Mouse (Mus musculus): ENCODE results near the gene Apoa5. TPM values are rescaled to one million over a fixed set of nuclear protein-coding genes. Genes with fewer than 3 reads are reported as not detected.

Apoa5 gene
- total RNA-seq (2021): not detected

DNA sequence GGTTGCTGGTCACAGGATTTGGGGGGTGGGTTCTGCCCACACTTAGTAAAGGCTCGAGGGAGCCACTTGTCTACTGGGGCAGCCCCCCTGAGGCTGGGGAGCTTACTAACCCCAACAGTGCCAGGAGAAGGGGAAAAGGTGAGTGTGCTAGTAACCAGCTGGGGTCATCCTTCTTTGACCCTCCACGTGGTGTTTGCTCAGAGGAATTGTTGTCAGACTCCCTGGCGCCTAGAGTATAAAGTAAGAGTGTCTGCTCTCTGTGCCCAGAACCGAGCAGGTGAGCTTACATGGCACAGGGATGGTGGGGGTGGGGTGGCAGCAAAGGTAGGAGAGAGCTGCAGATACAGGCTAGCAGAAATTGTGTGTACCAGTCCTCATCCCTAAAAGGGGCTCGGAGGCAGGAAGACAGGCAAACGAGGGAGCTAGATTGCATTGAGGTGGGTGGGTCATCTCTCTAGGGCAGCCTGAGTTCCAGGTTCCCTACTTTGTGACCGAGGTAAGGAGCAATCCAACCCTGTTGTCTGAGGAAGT is at the start of gene Apoa5:
TSS of gene Apoa5 (plus strand) at position 291 of the 531 bp plus-strand sequence.
- no peak for DNase-seq
- intact Hi-C loops (cut with DNase I): no loop called here

DNA sequence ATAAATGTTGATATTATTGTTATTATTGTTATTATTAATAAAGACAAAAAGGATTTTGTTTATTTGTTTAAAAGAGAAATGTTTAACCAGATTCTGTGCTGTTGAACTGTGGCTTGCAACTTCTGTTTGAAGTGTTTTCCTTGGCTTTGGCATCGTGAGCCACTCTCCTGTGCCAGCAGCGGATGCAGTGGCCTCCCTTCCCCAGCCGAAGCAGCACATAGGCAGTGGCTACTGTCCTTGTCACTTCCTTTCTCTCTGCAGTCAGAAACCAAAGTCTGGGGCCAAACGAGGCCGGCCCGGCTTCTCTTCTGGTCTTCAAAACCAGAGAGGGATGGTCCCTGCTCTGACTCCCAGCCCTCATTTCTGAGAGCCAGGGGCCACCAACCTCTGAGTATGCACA is 45.3 kb upstream of the Apoa5 start:
- DNase-seq: no peak
- intact Hi-C loops (cut with DNase I): no loop called here

GRCm38 (mm10) chr9:46224101-46224500 is 44.3 kb upstream of the Apoa5 start:
- intact Hi-C loops (cut with DNase I): no loop called here
- DNase-seq: no peak

DNA sequence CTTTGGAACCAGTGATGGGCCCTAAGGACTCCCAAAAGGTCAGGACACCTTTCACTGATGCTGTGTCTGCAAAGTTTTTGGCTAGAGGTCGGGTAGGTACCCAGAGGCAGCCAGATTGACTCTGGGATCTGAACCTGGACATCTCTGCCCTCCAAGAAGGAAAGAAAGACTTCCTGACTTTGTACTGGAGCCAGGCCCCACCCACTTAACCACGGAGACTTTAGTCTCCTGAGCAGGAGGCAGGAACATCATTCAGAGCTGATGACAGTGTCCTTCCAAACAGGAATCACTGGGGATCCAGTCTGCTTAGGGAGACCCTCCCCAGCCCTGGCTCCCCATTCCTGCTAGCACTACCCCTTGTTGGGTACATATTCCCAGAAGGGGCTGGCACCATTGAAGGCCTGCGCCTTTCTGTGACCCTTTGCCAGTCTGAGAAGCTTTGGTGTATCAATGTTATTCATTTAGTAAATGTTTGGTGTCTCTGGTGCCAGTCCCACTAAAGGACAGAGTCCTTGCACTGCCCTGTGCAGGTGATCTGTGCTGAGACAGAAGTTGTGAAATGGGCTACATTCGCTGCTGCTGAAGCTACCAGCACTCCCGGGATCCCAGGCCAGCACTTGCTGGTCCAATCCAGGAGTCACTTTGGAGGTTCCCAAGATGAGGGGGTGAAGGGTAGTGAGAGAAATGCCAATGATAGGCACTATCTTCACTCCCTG is 43.3 kb upstream of the Apoa5 start:
- intact Hi-C loops (cut with DNase I): no loop called here
- DNase-seq: no peak

GRCm38 (mm10) chr9:46227064-46227614 is 41.3 kb upstream of the Apoa5 start:
- intact Hi-C loops (cut with DNase I): no loop called here
- no peak for DNase-seq

DNA sequence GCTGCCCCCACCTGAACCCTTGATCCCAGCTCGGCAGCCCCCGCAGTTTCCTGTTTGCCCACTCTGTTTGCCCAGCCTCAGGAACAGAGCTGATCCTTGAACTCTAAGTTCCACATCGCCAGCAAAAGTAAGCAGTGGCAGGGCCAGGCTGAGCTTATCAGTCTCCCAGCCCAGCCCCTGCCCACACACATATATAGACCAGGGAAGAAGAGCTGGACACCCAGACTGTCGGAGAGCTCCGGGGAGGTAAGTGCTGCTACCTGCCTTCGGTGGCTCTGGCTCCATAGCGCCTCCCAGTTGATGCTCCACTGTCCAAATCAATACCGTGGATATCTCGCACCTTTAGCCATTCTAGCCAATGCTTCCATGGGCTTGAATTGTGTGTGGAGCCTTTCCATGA is 39.9 kb upstream of the Apoa5 start, which contains the start of gene Apoa1:
TSS of gene Apoa1 (plus strand) at position 90 of the 400 bp plus-strand sequence.
- no peak for DNase-seq
- intact Hi-C loops (cut with DNase I): no loop called here

GRCm38 (mm10) chr9:46229573-46230449 is 38.6 kb upstream of the Apoa5 start:
- intact Hi-C loops (cut with DNase I): loop anchor here (2.0 kb wide), 1 partner anchor 15 kb away; no protein-coding TSS in a partner anchor
- DNase-seq: peak; percentile 77

DNA sequence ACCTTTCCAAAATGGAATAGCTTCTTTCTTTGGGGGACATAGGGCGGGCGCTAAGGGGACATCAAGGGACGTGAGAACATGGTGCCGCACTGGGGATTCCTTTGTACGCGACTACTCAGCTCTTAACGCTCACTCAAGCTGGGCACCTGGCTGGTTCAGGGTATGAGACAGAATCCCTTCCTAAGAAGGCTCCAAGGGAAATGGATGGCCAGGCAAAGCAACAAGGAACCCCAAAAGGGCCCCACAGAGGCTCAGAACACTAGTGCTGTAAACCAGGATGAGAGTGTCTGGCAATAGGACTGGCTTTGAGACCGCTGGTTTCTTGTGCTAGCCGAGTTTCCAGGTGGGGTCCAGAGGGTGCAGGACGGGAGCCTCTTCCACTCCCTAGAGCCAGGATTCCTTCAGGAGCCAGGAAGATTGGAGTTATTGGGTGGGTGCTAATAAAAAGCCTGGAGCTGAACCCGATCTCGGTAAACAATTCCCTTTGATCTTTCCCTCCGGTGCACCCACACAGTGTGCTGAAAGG is 37.9 kb upstream of the Apoa5 start:
- intact Hi-C loops (cut with DNase I): loop anchor here (2.0 kb wide), 1 partner anchor 14 kb away; no protein-coding TSS in a partner anchor
- no peak for DNase-seq

- intact Hi-C loops (cut with DNase I): no loop called here
- DNase-seq: no peak
These were observed 33.2 kb upstream of the Apoa5 start for GRCm38 (mm10) chr9:46235196-46235595.

DNA sequence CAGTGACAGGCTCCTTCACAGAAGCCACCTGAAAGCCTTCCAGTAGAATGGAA is 33.0 kb upstream of the Apoa5 start, which contains the start of gene Apoc3:
TSS of gene Apoc3 (minus strand) at position 41 of the 53 bp plus-strand sequence.
- intact Hi-C loops (cut with DNase I): no loop called here
- no peak for DNase-seq

GRCm38 (mm10) chr9:46235649-46236048 is 32.8 kb upstream of the Apoa5 start:
- DNase-seq: no peak
- intact Hi-C loops (cut with DNase I): no loop called here

DNA sequence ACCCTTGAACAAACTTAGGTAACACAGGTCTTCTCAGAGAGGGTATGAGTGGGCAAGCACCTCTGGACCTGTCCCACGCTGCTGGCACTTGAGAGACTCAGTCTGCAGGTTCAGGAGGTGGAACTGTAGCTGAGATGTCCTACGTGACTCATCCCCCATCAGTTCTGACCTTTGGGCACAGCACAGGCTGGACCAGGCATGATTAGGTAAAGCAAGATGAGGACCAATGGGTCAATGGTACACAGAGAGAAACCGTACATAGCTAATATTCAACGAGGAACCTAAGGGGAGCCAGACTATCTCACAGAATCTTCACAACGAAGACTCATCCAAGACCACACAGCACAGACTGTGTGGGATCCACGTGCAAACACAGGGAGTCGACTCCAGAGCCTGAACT is 29.6 kb upstream of the Apoa5 start:
- intact Hi-C loops (cut with DNase I): no loop called here
- DNase-seq: no peak

GRCm38 (mm10) chr9:46240526-46241153 is 27.8 kb upstream of the Apoa5 start, which contains the start of gene Apoa4:
Apoa4 (plus strand) TSS chr9:46240696.
- no peak for DNase-seq
- intact Hi-C loops (cut with DNase I): no loop called here

DNA sequence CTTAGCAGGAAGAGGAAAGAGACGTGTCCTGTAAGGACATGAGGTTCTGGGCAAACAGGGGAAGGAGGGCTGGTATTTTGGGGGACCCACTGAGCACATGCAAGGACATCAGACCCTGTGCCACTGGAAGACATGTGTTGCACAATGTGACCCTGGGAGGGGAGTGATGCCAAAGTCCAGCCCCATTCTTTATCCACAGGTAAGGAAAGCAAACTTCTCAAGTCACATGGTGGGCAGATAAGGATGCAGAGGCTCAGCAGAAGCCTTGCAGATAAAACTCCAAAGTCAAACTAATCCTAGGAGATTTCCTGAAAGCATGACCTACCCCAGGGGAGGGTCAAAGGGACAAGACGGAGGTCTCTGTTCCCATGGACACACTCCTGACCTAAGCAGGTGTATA is 26.6 kb upstream of the Apoa5 start:
- intact Hi-C loops (cut with DNase I): no loop called here
- DNase-seq: no peak

GRCm38 (mm10) chr9:46243122-46243521 is 25.3 kb upstream of the Apoa5 start:
- intact Hi-C loops (cut with DNase I): no loop called here
- DNase-seq: no peak

DNA sequence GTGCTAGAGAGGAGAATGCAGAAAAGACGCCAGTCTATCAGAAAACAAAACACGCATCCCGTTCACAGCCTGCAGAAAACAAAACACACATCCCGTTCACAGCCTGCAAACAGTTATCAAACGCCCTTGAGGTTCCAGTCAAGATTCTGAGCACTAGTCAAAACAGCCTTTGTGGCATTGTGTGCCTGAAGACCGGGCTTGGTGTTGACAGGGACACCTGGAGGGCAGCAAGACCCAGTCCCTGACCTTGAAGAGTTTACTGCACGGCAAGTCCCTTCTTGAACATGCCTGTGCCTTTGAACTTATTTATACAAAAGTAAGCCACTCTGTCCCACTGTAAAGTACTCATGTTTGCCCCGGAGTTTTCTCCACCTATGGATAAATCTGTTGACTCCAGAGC is 24.8 kb upstream of the Apoa5 start:
- intact Hi-C loops (cut with DNase I): no loop called here

DNA sequence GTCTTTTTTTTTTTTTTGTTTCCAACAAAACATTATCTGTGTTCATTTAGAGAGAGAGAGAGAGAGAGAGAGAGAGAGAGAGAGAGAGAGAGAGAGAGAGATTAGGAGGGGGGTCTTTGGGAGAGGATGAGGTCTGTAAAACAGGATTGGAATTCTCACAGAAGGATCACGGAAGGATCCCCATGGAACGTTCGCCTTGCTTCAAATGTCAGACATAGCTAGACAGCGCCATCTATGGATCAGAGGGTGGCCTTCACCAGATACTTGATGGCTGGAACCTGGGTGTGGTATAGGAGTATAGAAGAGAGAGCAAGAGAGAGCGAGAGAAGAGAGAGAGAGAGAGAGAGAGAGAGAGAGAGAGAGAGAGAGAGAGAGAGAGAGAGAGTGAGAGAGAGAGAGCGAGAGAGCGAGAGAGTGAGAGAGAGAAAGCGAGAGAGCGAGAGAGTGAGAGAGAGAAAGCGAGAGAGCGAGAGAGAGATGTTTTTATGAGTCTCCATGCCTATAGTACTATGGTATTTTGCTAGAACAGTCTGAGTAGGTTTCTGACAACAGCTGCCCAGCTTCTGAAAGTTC is 21.6 kb upstream of the Apoa5 start:
- intact Hi-C loops (cut with DNase I): loop anchor here (1.0 to 2.0 kb wide), 2 partner anchors 54 to 244 kb away; no protein-coding TSS in a partner anchor
- peak; percentile 62 to 65 for DNase-seq

More for the DNA sequence above, 24.8 kb upstream of the Apoa5 start:
- no peak for DNase-seq

- intact Hi-C loops (cut with DNase I): no loop called here
- no peak for DNase-seq
These were observed 12.3 kb upstream of the Apoa5 start for GRCm38 (mm10) chr9:46256177-46256576.

DNA sequence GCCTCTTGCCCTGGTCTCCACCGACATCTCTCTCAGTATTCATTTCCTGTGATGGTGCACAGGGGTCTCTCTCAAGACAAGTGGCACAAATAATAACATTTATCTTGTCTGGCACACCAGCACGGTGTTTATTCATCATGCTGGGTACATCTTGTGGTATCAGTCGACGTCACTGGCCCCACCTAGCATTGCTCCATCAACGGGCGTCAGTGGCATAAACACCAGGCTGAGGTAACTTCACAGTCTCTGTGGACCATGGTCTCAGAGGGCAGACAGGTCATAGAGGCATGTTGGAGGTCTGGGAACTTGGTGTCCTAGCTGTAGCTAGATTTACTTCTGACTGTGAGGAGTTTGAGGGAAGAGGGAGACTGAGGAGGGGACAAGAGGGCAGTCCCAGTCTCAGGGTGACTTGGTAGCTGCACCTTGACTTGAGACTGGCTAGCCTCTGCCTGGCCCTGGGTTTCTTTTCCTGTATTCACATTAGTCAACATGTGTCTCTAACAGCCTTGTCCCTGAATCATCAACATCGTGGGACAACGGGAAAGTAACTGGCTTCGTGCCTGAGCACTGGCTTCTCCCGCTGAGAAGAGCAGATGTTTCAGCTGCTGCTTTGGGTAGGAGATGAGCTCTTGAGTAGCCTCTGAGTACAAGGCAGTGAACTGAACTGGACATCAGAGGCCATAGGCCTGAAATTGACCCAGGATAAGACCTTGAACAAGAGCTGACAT is 11.6 kb upstream of the Apoa5 start:
- DNase-seq: no peak
- intact Hi-C loops (cut with DNase I): no loop called here

- DNase-seq: no peak
- intact Hi-C loops (cut with DNase I): no loop called here
These were observed 10.9 kb upstream of the Apoa5 start for GRCm38 (mm10) chr9:46257546-46257945.

Measured in heart, postnatal 36 days (tissue).